In the genomic region with DNA sequence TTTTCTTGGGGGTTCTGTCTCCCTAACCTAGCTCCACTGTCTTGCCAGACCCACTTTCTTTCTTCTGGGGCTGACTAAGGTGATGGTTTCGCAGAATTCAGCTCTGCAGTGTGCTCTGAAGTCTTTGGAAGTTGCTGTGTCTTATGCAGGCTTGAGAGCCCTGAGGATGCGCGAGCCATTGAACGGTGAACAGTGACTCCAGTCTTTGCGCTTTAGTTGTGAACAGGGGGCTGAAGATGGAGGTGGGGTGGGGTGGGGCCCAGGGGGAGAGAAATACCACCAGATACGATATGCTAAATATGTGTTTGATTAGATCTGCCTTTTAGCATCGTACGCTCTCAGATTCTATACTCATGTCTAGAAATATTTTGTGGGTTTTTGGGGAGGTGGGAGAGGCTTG, we compare ENCODE assay signal across 9 mouse cellular contexts. TPM values are rescaled to one million over a fixed set of nuclear protein-coding genes. Genes with fewer than 3 reads are reported as not detected.
DNase-seq lines count a peak whose midpoint lies in the region; ATAC-seq and TF ChIP-seq lines count a peak whose summit lies in the region.
"Had no signal": no experiment of that assay in that cellular context is flagged by ENCODE, and none has a peak within 500 bp of the region (broad histone marks: within the 10 kb centered on the region; RNA-seq: fewer than 3 reads in every experiment).

No protein-coding gene starts in this region.

- no peak for DNase-seq in lung, postnatal 0 days (ENCODE audit: low spot score)
- DNase-seq in lung, postnatal 25 days (ENCODE audit: low spot score), result no peak
- DNase-seq in limb, embryonic 14.5 days (ENCODE audit: low spot score), result no peak
- DNase-seq in cerebellum, adult 2 months, result no peak
- DNase-seq in left cerebral cortex, adult 11 months (ENCODE audit: low spot score), result no peak
- no peak for DNase-seq in adrenal gland, postnatal 4 days (ENCODE audit: low spot score in 2 of 2)

- TF ChIP-seq POLR2A in limb, embryonic 14.5 days (IDR thresholded peaks at IDR 0.05; ENCODE audit: borderline replicate concordance, extremely low read depth, insufficient read depth, insufficient read length), result no peak
- no peak for TF ChIP-seq POLR2A in cerebellum, adult 2 months (IDR thresholded peaks at IDR 0.05; ENCODE audit: borderline replicate concordance, insufficient read depth, low read length)

- peak overlapping the region; percentile 94 for H3K4me2 ChIP-seq in lung, postnatal 0 days (replicated peaks; ENCODE audit: low read depth, low read length)
- H3K4me2 ChIP-seq in forebrain, embryonic 15.5 days (replicated peaks), result peak overlapping the region; percentile 89
- H3K4me2 ChIP-seq in limb, embryonic 14.5 days (replicated peaks; ENCODE audit: low read depth, low read length, severe bottlenecking), result peak overlapping the region; percentile 88
- peak overlapping the region; percentile 84 for H3K4me2 ChIP-seq in stomach, embryonic 15.5 days

- H3K27me3 ChIP-seq in lung, postnatal 0 days (replicated peaks; ENCODE audit: insufficient read depth, low read length), result no peaks in the 10 kb centered on the region
- H3K27me3 ChIP-seq in forebrain, embryonic 15.5 days, result no peaks in the 10 kb centered on the region
- H3K27me3 ChIP-seq in limb, embryonic 14.5 days (ENCODE audit: control insufficient read depth, insufficient read depth, low read length), result no peaks in the 10 kb centered on the region
- H3K27me3 ChIP-seq in stomach, embryonic 15.5 days (replicated peaks), result no peaks in the 10 kb centered on the region
- no peaks in the 10 kb centered on the region for H3K27me3 ChIP-seq in cerebellum, adult 2 months (ENCODE audit: control insufficient read depth, insufficient read depth, low read length)

- no peaks in the 10 kb centered on the region for H3K9me3 ChIP-seq in lung, postnatal 0 days (ENCODE audit: low read length)
- no peaks in the 10 kb centered on the region for H3K9me3 ChIP-seq in forebrain, embryonic 15.5 days
- H3K9me3 ChIP-seq in limb, embryonic 14.5 days (ENCODE audit: control insufficient read depth, low read length), result no peaks in the 10 kb centered on the region
- no peaks in the 10 kb centered on the region for H3K9me3 ChIP-seq in stomach, embryonic 15.5 days

- WGBS in lung, postnatal 0 days, result 79% methylated on average over 8 of the region's 8 CpGs
- 81% methylated on average over 8 of the region's 8 CpGs for WGBS in forebrain, embryonic 15.5 days
- WGBS in limb, embryonic 14.5 days, result 68% methylated on average over 8 of the region's 8 CpGs
- WGBS in stomach, embryonic 15.5 days, result 74% methylated on average over 8 of the region's 8 CpGs
- WGBS in cerebellum, adult 2 months, result 79% methylated on average over 8 of the region's 8 CpGs

- H3K4me3 ChIP-seq in lung, postnatal 0 days (ENCODE audit: low read depth, low read length), result peak overlapping the region; percentile 19; the same call in 1 of the 2 replicates
- H3K4me3 ChIP-seq in forebrain, embryonic 15.5 days, result peak overlapping the region; percentile 75
- H3K4me3 ChIP-seq in limb, embryonic 14.5 days (replicated peaks; ENCODE audit: low read length), result peak overlapping the region; percentile 80
- H3K4me3 ChIP-seq in stomach, embryonic 15.5 days (replicated peaks), result peak overlapping the region; percentile 86
- no peak overlapping the region for H3K4me3 ChIP-seq in cerebellum, adult 2 months (replicated peaks; ENCODE audit: insufficient read depth, low read depth, low read length)

- TF ChIP-seq EP300 in lung, postnatal 0 days (IDR thresholded peaks at IDR 0.05), result no peak

- H3K36me3 ChIP-seq in lung, postnatal 0 days (ENCODE audit: insufficient read depth, low read length), result no peaks in the 10 kb centered on the region
- H3K36me3 ChIP-seq in forebrain, embryonic 15.5 days, result no peaks in the 10 kb centered on the region
- H3K36me3 ChIP-seq in limb, embryonic 14.5 days (ENCODE audit: control insufficient read depth, insufficient read depth, low read length), result peaks cover 18% of the 10 kb centered on the region
- no peaks in the 10 kb centered on the region for H3K36me3 ChIP-seq in stomach, embryonic 15.5 days

- peak overlapping the region; percentile 2; the same call in 1 of the 2 replicates for H3K9ac ChIP-seq in lung, postnatal 0 days (replicated peaks; ENCODE audit: low read depth)
- 0 out of 2 replicates have a peak overlapping the region, but pooled peaks have one; percentile 11 for H3K9ac ChIP-seq in forebrain, embryonic 15.5 days (replicated peaks)
- H3K9ac ChIP-seq in limb, embryonic 14.5 days (ENCODE audit: low read depth, low read length, severe bottlenecking), result peak overlapping the region; percentile 34
- no peak overlapping the region for H3K9ac ChIP-seq in stomach, embryonic 15.5 days

- peaks cover 2% of the 10 kb centered on the region; the same call in 1 of the 2 replicates for H3K4me1 ChIP-seq in lung, postnatal 0 days (ENCODE audit: insufficient read depth, low read depth, low read length)
- peaks cover 33% of the 10 kb centered on the region for H3K4me1 ChIP-seq in forebrain, embryonic 15.5 days
- peaks cover 33% of the 10 kb centered on the region for H3K4me1 ChIP-seq in limb, embryonic 14.5 days (ENCODE audit: control insufficient read depth, insufficient read depth, low read length)
- H3K4me1 ChIP-seq in stomach, embryonic 15.5 days, result peaks cover 28% of the 10 kb centered on the region
- 0 out of 2 replicates have a peak, but pooled peaks cover 3% of the 10 kb centered on the region for H3K4me1 ChIP-seq in cerebellum, adult 2 months (ENCODE audit: control insufficient read depth, insufficient read depth, low read length)

- peak overlapping the region; percentile 58 for H3K27ac ChIP-seq in lung, postnatal 0 days (ENCODE audit: low read length)
- peak overlapping the region; percentile 28; the same call in 1 of the 2 replicates for H3K27ac ChIP-seq in forebrain, embryonic 15.5 days (replicated peaks)
- peak overlapping the region; percentile 75 for H3K27ac ChIP-seq in limb, embryonic 14.5 days (replicated peaks; ENCODE audit: low read depth, low read length)
- H3K27ac ChIP-seq in stomach, embryonic 15.5 days, result peak overlapping the region; percentile 92; the same call in 1 of the 2 replicates
- H3K27ac ChIP-seq in cerebellum, adult 2 months (ENCODE audit: insufficient read depth, low read length), result no peak overlapping the region

- no peak for ATAC-seq in lung, postnatal 0 days
- ATAC-seq in forebrain, embryonic 15.5 days (replicated peaks), result no peak
- no peak for ATAC-seq in limb, embryonic 14.5 days (ENCODE audit: low FRiP score, low read depth)
- ATAC-seq in stomach, embryonic 15.5 days (ENCODE audit: insufficient read depth, low FRiP score, low read depth), result no peak

- TF ChIP-seq CTCF in lung, postnatal 0 days (IDR thresholded peaks at IDR 0.05), result no peak
- TF ChIP-seq CTCF in cerebellum, adult 2 months (IDR thresholded peaks at IDR 0.05; ENCODE audit: borderline replicate concordance, insufficient read depth, low read depth, low read length), result no peak

RNA-seq across cellular contexts. Expression of gene Rhoq, which starts 2.2 kb away (rescaled TPM):
- 10.7 and 11.5 TPM in 2 replicates for polyA plus RNA-seq in lung, postnatal 0 days (2015; fragmentation: Nextera tagmentation; extraction: Ambion mirVana)
- polyA plus RNA-seq in forebrain, embryonic 15.5 days (2015; fragmentation: Nextera tagmentation; extraction: Ambion mirVana), result 4.9 and 5.3 TPM in 2 replicates
- 61.5 and 67.4 TPM in 2 replicates for polyA plus RNA-seq in limb, embryonic 14.5 days (2012; rRNA removed)
- polyA plus RNA-seq in limb, embryonic 14.5 days (2014; fragmentation: Nextera tagmentation; extraction: Ambion mirVana), result 35.3 and 35.4 TPM in 2 replicates
- 13.9 TPM in 2 replicates for polyA plus RNA-seq in stomach, embryonic 15.5 days (2015; fragmentation: Nextera tagmentation; extraction: Ambion mirVana)
- polyA plus RNA-seq in cerebellum, adult 2 months (2012; rRNA removed), result 42.5 and 47.1 TPM in 2 replicates
- 10 to 100 TPM; 46.0 to 46.9 TPM for total RNA-seq in adrenal gland, postnatal 4 days (2021)

RNA-seq across cellular contexts. Expression of gene Atp6v1e2, which starts 17.4 kb away (rescaled TPM):
- polyA plus RNA-seq in lung, postnatal 0 days (2015; fragmentation: Nextera tagmentation; extraction: Ambion mirVana), result not detected in 2 replicates
- polyA plus RNA-seq in forebrain, embryonic 15.5 days (2015; fragmentation: Nextera tagmentation; extraction: Ambion mirVana), result 0.19 TPM in 1 of 2 replicates, not detected in the other
- polyA plus RNA-seq in limb, embryonic 14.5 days (2012; rRNA removed), result not detected in 2 replicates
- not detected in 2 replicates for polyA plus RNA-seq in limb, embryonic 14.5 days (2014; fragmentation: Nextera tagmentation; extraction: Ambion mirVana)
- polyA plus RNA-seq in stomach, embryonic 15.5 days (2015; fragmentation: Nextera tagmentation; extraction: Ambion mirVana), result 0.13 TPM in 1 of 2 replicates, not detected in the other
- 0.22 TPM in 1 of 2 replicates, not detected in the other for polyA plus RNA-seq in cerebellum, adult 2 months (2012; rRNA removed)
- total RNA-seq in adrenal gland, postnatal 4 days (2021), result not detected
- total RNA-seq: left cerebral cortex, postnatal 10 days had no signal

RNA-seq across cellular contexts. Expression of gene Tmem247, which starts 48.0 kb away (rescaled TPM):
- not detected in 2 replicates for polyA plus RNA-seq in lung, postnatal 0 days (2015; fragmentation: Nextera tagmentation; extraction: Ambion mirVana)
- not detected in 2 replicates for polyA plus RNA-seq in forebrain, embryonic 15.5 days (2015; fragmentation: Nextera tagmentation; extraction: Ambion mirVana)
- polyA plus RNA-seq in limb, embryonic 14.5 days (2012; rRNA removed), result not detected in 2 replicates
- not detected in 2 replicates for polyA plus RNA-seq in limb, embryonic 14.5 days (2014; fragmentation: Nextera tagmentation; extraction: Ambion mirVana)
- not detected in 2 replicates for polyA plus RNA-seq in stomach, embryonic 15.5 days (2015; fragmentation: Nextera tagmentation; extraction: Ambion mirVana)
- polyA plus RNA-seq in cerebellum, adult 2 months (2012; rRNA removed), result not detected in 2 replicates
- not detected for total RNA-seq in adrenal gland, postnatal 4 days (2021)
- total RNA-seq: left cerebral cortex, postnatal 10 days had no signal
